Mouse (Mus musculus) kidney, embryonic 14.5 days (tissue): ENCODE measurements around the gene Zfp652. TPM values are rescaled to one million over a fixed set of nuclear protein-coding genes. Genes with fewer than 3 reads are reported as not detected.
A peak's percentile ranks its signal among the peaks of the same experiment; 100 is the strongest.
"Not testable (repeated sequence)": the region's sequence is repeated elsewhere in the genome, so short reads cannot be mapped to it uniquely, and the experiment has no call there.

ENCODE experiments used
- ATAC-seq: fragments of 200-750 bp; cut with Nextera tagmentation; 2 replicates; pipeline ENCODE4 v1.8.0; 2017; ENCODE audit warnings: moderate number of reproducible peaks, mild to moderate bottlenecking, moderate TSS enrichment, moderate library complexity; ENCODE audit not compliant: low FRiP score, low TSS enrichment
- H3K27ac ChIP-seq: fragments of 300-500 bp; sonication (generic); 2 replicates; pipeline ENCODE4 v1.5.1; 2014; ENCODE audit warnings: low read depth, mild to moderate bottlenecking, low read length, moderate library complexity, mixed read lengths
- H3K27me3 ChIP-seq: fragments of 300-500 bp; sonication (generic); 2 replicates; pipeline ENCODE4 v1.6.1; 2014; ENCODE audit warnings: mild to moderate bottlenecking, low read length; ENCODE audit not compliant: control insufficient read depth, insufficient read depth
- H3K36me3 ChIP-seq: fragments of 300-500 bp; sonication (generic); 2 replicates; pipeline ENCODE4 v1.6.1; 2014; ENCODE audit warnings: low read length, mixed read lengths; ENCODE audit not compliant: control insufficient read depth, insufficient read depth
- H3K4me1 ChIP-seq: fragments of 300-500 bp; sonication (generic); 2 replicates; pipeline ENCODE4 v1.6.1; 2014; ENCODE audit warnings: low read length, mixed read lengths; ENCODE audit not compliant: control insufficient read depth, insufficient read depth
- H3K4me2 ChIP-seq: fragments of 300-500 bp; sonication (generic); replicated peaks from 2 replicates; pipeline ENCODE4 v1.6.1; 2014; ENCODE audit warnings: low read depth, mild to moderate bottlenecking, low read length
- H3K4me3 ChIP-seq: fragments of 300-500 bp; sonication (generic); 2 replicates; pipeline ENCODE4 v1.5.1; 2014; ENCODE audit warnings: mild to moderate bottlenecking, low read length
- H3K9ac ChIP-seq: fragments of 300-500 bp; sonication (generic); 2 replicates; pipeline ENCODE4 v1.6.1; 2014; ENCODE audit warnings: low read depth, mild to moderate bottlenecking, low read length, moderate library complexity
- H3K9me3 ChIP-seq: fragments of 300-500 bp; sonication (generic); 2 replicates; pipeline ENCODE4 v1.6.1; 2016; ENCODE audit warnings: low read length; ENCODE audit not compliant: control insufficient read depth
- WGBS: fragments of 180-500 bp; shearing (Covaris S2); extraction: QIAGEN DNeasy Blood & Tissue Kit; methylation state at CpG from one replicate; pipeline ENCODE4 v1.1.7; 2014; 5-methylcytosine and 5-hydroxymethylcytosine counted together
- polyA plus RNA-seq: library from polyadenylated mRNA; unstranded; fragments of >200 nt; fragmentation: Nextera tagmentation; extraction: Ambion mirVana; gene quantifications from 2 replicates; pipeline ENCODE4 v1.2.1, GENCODE M21; 2014

Zfp652 gene
- polyA plus RNA-seq, 1 experiment from 2014 or later, result 13.5 TPM

- H3K4me2 ChIP-seq, result no peak overlapping the region
- no peak overlapping the region for H3K4me3 ChIP-seq
- H3K27me3 ChIP-seq, result no peaks in the 10 kb centered on the region
- H3K9me3 ChIP-seq, result no peaks in the 10 kb centered on the region
- 90% methylated on average over 4 of the region's 4 CpGs for WGBS
- ATAC-seq, result no peak
- H3K36me3 ChIP-seq, result peaks cover 18% of the 10 kb centered on the region
- H3K27ac ChIP-seq, result no peak overlapping the region
- no peaks in the 10 kb centered on the region for H3K4me1 ChIP-seq
- no peak overlapping the region for H3K9ac ChIP-seq
Observed at GRCm38 (mm10) chr11:95746821-95747220, 34.3 kb downstream of the Zfp652 start.

GRCm38 (mm10) chr11:95748331-95748730 is 35.9 kb downstream of the Zfp652 start:
- 90% methylated on average over 5 of the region's 5 CpGs for WGBS
- H3K9ac ChIP-seq, result no peak overlapping the region
- ATAC-seq, result no peak

GRCm38 (mm10) chr11:95749619-95750018 is 37.1 kb downstream of the Zfp652 start:
- no peaks in the 10 kb centered on the region for H3K27me3 ChIP-seq
- H3K9ac ChIP-seq, result no peak overlapping the region
- ATAC-seq, result no peak
- H3K4me2 ChIP-seq, result no peak overlapping the region
- H3K4me1 ChIP-seq, result no peaks in the 10 kb centered on the region
- H3K36me3 ChIP-seq, result peaks cover 41% of the 10 kb centered on the region
- no peaks in the 10 kb centered on the region for H3K9me3 ChIP-seq
- no peak overlapping the region for H3K4me3 ChIP-seq
- no peak overlapping the region for H3K27ac ChIP-seq
- WGBS, result 90% methylated on average over 15 of the region's 15 CpGs

More at GRCm38 (mm10) chr11:95748331-95748730, 35.9 kb downstream of the Zfp652 start:
- Histone ChIP-seq H3K27me3 (no peaks in the 10 kb centered on the region), H3K27ac (no peak overlapping the region), H3K9me3 (no peaks in the 10 kb centered on the region), H3K4me2 (no peak overlapping the region), H3K4me1 (no peaks in the 10 kb centered on the region), H3K4me3 (no peak overlapping the region), H3K36me3 (peaks cover 31% of the 10 kb centered on the region)

- Histone ChIP-seq H3K4me3 (no peak overlapping the region), H3K9me3 (no peaks in the 10 kb centered on the region), H3K27ac (no peak overlapping the region), H3K9ac (no peak overlapping the region), H3K36me3 (peaks cover 55% of the 10 kb centered on the region), H3K4me2 (no peak overlapping the region), H3K4me1 (no peaks in the 10 kb centered on the region), H3K27me3 (no peaks in the 10 kb centered on the region)
- 42% methylated on average over 1 of the region's 1 CpGs for WGBS
- peak; percentile 35; the same call in 1 of the 2 replicates for ATAC-seq
Observed at GRCm38 (mm10) chr11:95750995-95751394, 38.5 kb downstream of the Zfp652 start.

- not testable (repeated sequence) for H3K9me3 ChIP-seq, H3K27ac ChIP-seq, H3K4me1 ChIP-seq, H3K27me3 ChIP-seq, H3K4me2 ChIP-seq, ATAC-seq, H3K4me3 ChIP-seq, H3K9ac ChIP-seq
- peaks cover 46% of the 10 kb centered on the region for H3K36me3 ChIP-seq
- WGBS, result 99% methylated on average over 4 of the region's 4 CpGs
Observed at GRCm38 (mm10) chr11:95755137-95755536, 42.7 kb downstream of the Zfp652 start.

GRCm38 (mm10) chr11:95760521-95760920 is 48.0 kb downstream of the Zfp652 start:
- no peak overlapping the region for H3K4me3 ChIP-seq
- H3K9me3 ChIP-seq, result no peaks in the 10 kb centered on the region
- no peak overlapping the region for H3K9ac ChIP-seq
- WGBS, result 92% methylated on average over 5 of the region's 5 CpGs
- no peaks in the 10 kb centered on the region for H3K27me3 ChIP-seq
- no peak overlapping the region for H3K4me2 ChIP-seq
- H3K27ac ChIP-seq, result no peak overlapping the region
- peaks cover 20% of the 10 kb centered on the region for H3K36me3 ChIP-seq
- no peaks in the 10 kb centered on the region for H3K4me1 ChIP-seq
- ATAC-seq, result no peak

- H3K9me3 ChIP-seq, result no peaks in the 10 kb centered on the region
- H3K27ac ChIP-seq, result no peak overlapping the region
- no peak overlapping the region for H3K4me2 ChIP-seq
- H3K9ac ChIP-seq, result no peak overlapping the region
- no peak overlapping the region for H3K4me3 ChIP-seq
- no peaks in the 10 kb centered on the region for H3K27me3 ChIP-seq
- WGBS, result 77% methylated on average over 4 of the region's 4 CpGs
- peaks cover 13% of the 10 kb centered on the region for H3K36me3 ChIP-seq
- no peaks in the 10 kb centered on the region for H3K4me1 ChIP-seq
- ATAC-seq, result no peak
Observed at GRCm38 (mm10) chr11:95762996-95763395, 50.5 kb downstream of the Zfp652 start.

- Histone ChIP-seq H3K27me3 (no peaks in the 10 kb centered on the region), H3K4me2 (no peak overlapping the region), H3K9ac (no peak overlapping the region), H3K9me3 (no peaks in the 10 kb centered on the region), H3K27ac (no peak overlapping the region), H3K36me3 (peaks cover 20% of the 10 kb centered on the region), H3K4me1 (no peaks in the 10 kb centered on the region), H3K4me3 (no peak overlapping the region)
- no peak for ATAC-seq
- 71% methylated on average over 8 of the region's 8 CpGs for WGBS
Observed at GRCm38 (mm10) chr11:95764806-95765205, 52.3 kb downstream of the Zfp652 start.

- H3K4me3 ChIP-seq, result no peak overlapping the region
- H3K4me2 ChIP-seq, result no peak overlapping the region
- no peaks in the 10 kb centered on the region for H3K9me3 ChIP-seq
- H3K9ac ChIP-seq, result no peak overlapping the region
- no peak overlapping the region for H3K27ac ChIP-seq
- whole genome bisulfite sequencing, result 76% methylated on average over 10 of the region's 10 CpGs
- no peaks in the 10 kb centered on the region for H3K27me3 ChIP-seq
- peaks cover 20% of the 10 kb centered on the region for H3K36me3 ChIP-seq
- H3K4me1 ChIP-seq, result no peaks in the 10 kb centered on the region
- ATAC-seq, result no peak
Observed at GRCm38 (mm10) chr11:95765334-95765733, 52.9 kb downstream of the Zfp652 start.
